Mouse (Mus musculus): ENCODE measurements around the gene Olfr126. TPM values are rescaled to one million over a fixed set of nuclear protein-coding genes. Genes with fewer than 3 reads are reported as not detected.

Olfr126 gene
- not detected for polyA plus RNA-seq (2017; shearing (Covaris generic))

GRCm38 (mm10) chr17:37847183-37847582, at the start of gene Olfr126:
Gene Olfr126 (plus strand): TSS chr17:37847483.

GRCm38 (mm10) chr17:37799588-37799987, 47.7 kb upstream of the Olfr126 start, which contains the start of gene Olfr124:
Gene Olfr124 (plus strand): TSS chr17:37799888.

GRCm38 (mm10) chr17:37832649-37833048, 14.6 kb upstream of the Olfr126 start, which contains the start of gene Olfr125:
Gene Olfr125 (plus strand): TSS chr17:37832949.

GRCm38 (mm10) chr17:37900137-37900536, 52.9 kb downstream of the Olfr126 start, which contains the start of gene Olfr127:
Gene Olfr127 (plus strand): TSS chr17:37900437.

Other genes with a start within 250 kb of the Olfr126 start
- gene Olfr115, start 220.4 kb upstream of the Olfr126 start, polyA plus RNA-seq (2017; shearing (Covaris generic)): not detected
- gene Olfr116, start 220.3 kb upstream of the Olfr126 start, polyA plus RNA-seq (2017; shearing (Covaris generic)): not detected
- gene Olfr117, start 183.7 kb upstream of the Olfr126 start, polyA plus RNA-seq (2017; shearing (Covaris generic)): 0.07 TPM
- gene Olfr118, start 180.5 kb upstream of the Olfr126 start, polyA plus RNA-seq (2017; shearing (Covaris generic)): 0.10 TPM
- gene Olfr119, start 150.9 kb upstream of the Olfr126 start, polyA plus RNA-seq (2017; shearing (Covaris generic)): not detected
- not detected for gene Olfr120, start 125.7 kb upstream of the Olfr126 start, polyA plus RNA-seq (2017; shearing (Covaris generic))
- gene Olfr121, start 98.6 kb upstream of the Olfr126 start, polyA plus RNA-seq (2017; shearing (Covaris generic)): not detected
- not detected for gene Olfr122, start 78.9 kb upstream of the Olfr126 start, polyA plus RNA-seq (2017; shearing (Covaris generic))
- not detected for gene Olfr123, start 54.0 kb upstream of the Olfr126 start, polyA plus RNA-seq (2017; shearing (Covaris generic))
- not detected for gene Olfr124, start 47.6 kb upstream of the Olfr126 start, polyA plus RNA-seq (2017; shearing (Covaris generic))
- not detected for gene Olfr125, start 14.5 kb upstream of the Olfr126 start, polyA plus RNA-seq (2017; shearing (Covaris generic))
- gene Olfr127, start 53.0 kb downstream of the Olfr126 start, polyA plus RNA-seq (2017; shearing (Covaris generic)): not detected
- gene Olfr128, start 73.1 kb downstream of the Olfr126 start, polyA plus RNA-seq (2017; shearing (Covaris generic)): 0.08 TPM
- not detected for gene Olfr761, start 105.6 kb downstream of the Olfr126 start, polyA plus RNA-seq (2017; shearing (Covaris generic))
- gene Olfr129, start 212.6 kb downstream of the Olfr126 start, polyA plus RNA-seq (2017; shearing (Covaris generic)): 0.10 TPM
- not detected for gene Olfr130, start 216.4 kb downstream of the Olfr126 start, polyA plus RNA-seq (2017; shearing (Covaris generic))
- not detected for gene Olfr131, start 241.2 kb downstream of the Olfr126 start, polyA plus RNA-seq (2017; shearing (Covaris generic))